Mouse (Mus musculus): ENCODE results near the gene Pcp4l1. TPM values are rescaled to one million over a fixed set of nuclear protein-coding genes. Genes with fewer than 3 reads are reported as not detected.

Pcp4l1 gene
- polyA plus RNA-seq, 1 experiment from 2014 or later = 29.9 TPM

DNA sequence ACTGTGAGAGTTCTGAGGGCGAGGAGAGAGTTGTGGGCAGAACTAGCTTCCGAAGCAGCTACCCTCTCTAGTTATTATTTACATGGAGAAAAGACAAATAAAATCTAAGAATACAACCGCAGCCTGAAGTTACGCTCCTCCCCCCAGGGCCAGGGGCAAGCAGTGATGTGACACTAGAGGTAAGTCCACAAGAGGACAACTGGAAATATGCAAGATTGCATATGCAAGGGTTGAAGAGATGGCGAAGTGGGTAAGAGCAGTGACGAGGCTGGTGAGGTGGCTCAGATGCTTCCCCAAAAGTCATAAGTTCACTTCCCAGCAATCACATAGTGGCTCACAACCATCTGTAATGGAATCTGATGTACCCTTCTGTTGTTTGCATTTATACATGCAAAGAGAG, 27.1 kb upstream of the Pcp4l1 start:
- no peak for TF ChIP-seq CTCF (IDR thresholded peaks at IDR 0.05; ENCODE audit: low read depth)
- WGBS = 71% methylated on average over 6 of the region's 6 CpGs
- 0 out of 2 replicates have a peak overlapping the region, but pooled peaks have one; percentile 32 for H3K9ac ChIP-seq (ENCODE audit: low read depth, low read length)

GRCm38 (mm10) chr1:171222238-171223155, 26.4 kb upstream of the Pcp4l1 start, which contains the start of gene Tomm40l:
TSS of gene Tomm40l (minus strand) at chr1:171222514.
- peak within 1 kb of the TSS; percentile 78 for H3K27ac ChIP-seq (ENCODE audit: low read depth, low read length)

More for the DNA sequence above, 27.1 kb upstream of the Pcp4l1 start:
- Histone ChIP-seq H3K27ac (ENCODE audit: low read depth, low read length) (peak overlapping the region; percentile 78), H3K4me2 (replicated peaks; ENCODE audit: low read depth) (peak overlapping the region; percentile 58), H3K27me3 (replicated peaks; ENCODE audit: control insufficient read depth, insufficient read depth, low read length) (no peaks in the 10 kb centered on the region), H3K36me3 (ENCODE audit: control insufficient read depth, insufficient read depth) (peaks cover 24% of the 10 kb centered on the region), H3K4me3 (ENCODE audit: low read depth, low read length) (peak overlapping the region; percentile 27), H3K4me1 (replicated peaks; ENCODE audit: control insufficient read depth, insufficient read depth, low read length) (peaks cover 10% of the 10 kb centered on the region), H3K9me3 (ENCODE audit: control insufficient read depth) (no peaks in the 10 kb centered on the region)
- no peak for ATAC-seq

DNA sequence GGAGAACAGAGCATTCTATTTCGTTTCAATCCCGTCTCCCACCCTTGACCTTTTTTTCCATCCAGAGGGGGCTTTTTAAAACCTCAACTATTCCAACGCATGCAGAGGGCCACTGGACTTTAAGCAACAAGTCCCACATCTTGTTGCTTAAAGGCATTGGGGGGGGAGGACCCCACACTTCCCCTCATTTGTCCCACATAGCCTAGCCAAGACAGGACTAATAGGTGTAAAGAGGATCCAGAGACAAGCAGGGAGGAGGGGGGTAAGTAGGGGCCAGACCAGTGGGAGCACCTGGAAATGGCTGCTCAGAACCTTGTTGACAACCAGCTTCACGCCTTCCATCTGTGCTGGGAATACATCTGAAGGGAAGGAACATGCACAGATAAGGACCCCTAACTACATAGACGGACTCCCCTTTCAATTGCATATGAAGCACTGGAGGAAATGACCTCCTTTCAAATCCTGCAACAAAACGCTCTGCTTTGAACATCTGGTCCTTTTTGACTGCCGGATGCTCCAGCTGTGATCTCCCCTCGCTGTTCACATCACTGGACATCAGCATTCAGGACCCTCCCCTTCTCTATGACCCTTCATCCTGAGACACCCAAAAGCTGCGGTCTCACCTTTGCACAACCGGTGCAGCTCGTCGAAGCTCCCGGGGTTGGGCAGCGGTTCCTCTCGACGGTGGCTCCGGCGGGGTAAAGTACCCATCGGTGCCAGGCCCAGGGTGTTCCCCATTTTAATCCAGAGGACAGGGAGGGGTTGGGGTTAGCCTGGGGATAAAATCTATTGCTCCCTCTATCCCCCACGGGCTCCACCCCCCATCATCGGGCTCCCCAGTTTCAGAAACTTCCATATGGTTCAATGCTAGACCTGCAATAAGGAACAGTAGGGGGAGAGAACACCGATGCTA, 25.5 kb upstream of the Pcp4l1 start:
- Histone ChIP-seq H3K36me3 (ENCODE audit: control insufficient read depth, insufficient read depth) (peaks cover 33% of the 10 kb centered on the region), H3K4me2 (replicated peaks; ENCODE audit: low read depth) (peak overlapping the region; percentile 85), H3K9ac (ENCODE audit: low read depth, low read length) (peak overlapping the region; percentile 19; the same call in 1 of the 2 replicates), H3K27me3 (replicated peaks; ENCODE audit: control insufficient read depth, insufficient read depth, low read length) (no peaks in the 10 kb centered on the region), H3K4me3 (ENCODE audit: low read depth, low read length) (peak overlapping the region; percentile 58), H3K4me1 (replicated peaks; ENCODE audit: control insufficient read depth, insufficient read depth, low read length) (peaks cover 10% of the 10 kb centered on the region), H3K9me3 (ENCODE audit: control insufficient read depth) (no peaks in the 10 kb centered on the region), H3K27ac (ENCODE audit: low read depth, low read length) (no peak overlapping the region)
- ATAC-seq = no peak
- 7% methylated on average over 22 of the region's 22 CpGs for WGBS
- TF ChIP-seq CTCF (IDR thresholded peaks at IDR 0.05; ENCODE audit: low read depth) = no peak

More at GRCm38 (mm10) chr1:171222238-171223155, 26.4 kb upstream of the Pcp4l1 start, which contains the start of gene Tomm40l:
- ATAC-seq = peak; percentile 98
- 1% methylated on average over 28 of the region's 28 CpGs for WGBS
- peak within 1 kb of the TSS; percentile 58 for H3K4me3 ChIP-seq (ENCODE audit: low read depth, low read length)
- H3K4me2 ChIP-seq (replicated peaks; ENCODE audit: low read depth) = peak within 1 kb of the TSS; percentile 85
- H3K9ac ChIP-seq (ENCODE audit: low read depth, low read length) = peak within 1 kb of the TSS; percentile 32; the same call in 1 of the 2 replicates
- peaks cover 27% of the 10 kb centered on the region for H3K36me3 ChIP-seq (ENCODE audit: control insufficient read depth, insufficient read depth)
- peak; percentile 84 for TF ChIP-seq CTCF (IDR thresholded peaks at IDR 0.05; ENCODE audit: low read depth)
- H3K4me1 ChIP-seq (replicated peaks; ENCODE audit: control insufficient read depth, insufficient read depth, low read length) = peaks cover 10% of the 10 kb centered on the region
- no peaks in the 10 kb centered on the region for H3K9me3 ChIP-seq (ENCODE audit: control insufficient read depth)
- H3K27me3 ChIP-seq (replicated peaks; ENCODE audit: control insufficient read depth, insufficient read depth, low read length) = no peaks in the 10 kb centered on the region

DNA sequence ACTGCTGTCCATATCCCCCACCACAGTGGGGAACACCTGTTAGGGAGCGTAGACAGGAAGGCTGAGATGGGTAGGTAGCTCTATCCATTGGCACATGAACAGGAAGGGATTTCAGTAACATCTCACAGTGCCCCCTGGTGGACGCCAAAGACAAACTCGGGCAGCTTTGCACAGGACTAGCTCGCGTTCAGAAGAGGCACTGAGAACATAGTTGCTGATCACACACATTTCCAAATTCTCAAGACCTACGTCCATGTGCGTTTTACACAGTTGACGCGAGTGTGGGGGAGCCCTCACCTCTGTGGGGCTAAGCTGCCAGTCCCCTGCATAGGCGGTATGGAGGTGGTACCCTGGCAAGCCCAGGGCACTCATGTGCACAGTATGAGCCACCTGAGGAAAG, 24.8 kb upstream of the Pcp4l1 start:
- TF ChIP-seq CTCF (IDR thresholded peaks at IDR 0.05; ENCODE audit: low read depth) = peak; percentile 93
- Histone ChIP-seq H3K27me3 (replicated peaks; ENCODE audit: control insufficient read depth, insufficient read depth, low read length) (no peaks in the 10 kb centered on the region), H3K9me3 (ENCODE audit: control insufficient read depth) (no peaks in the 10 kb centered on the region), H3K4me2 (replicated peaks; ENCODE audit: low read depth) (peak overlapping the region; percentile 85), H3K9ac (ENCODE audit: low read depth, low read length) (no peak overlapping the region), H3K27ac (ENCODE audit: low read depth, low read length) (no peak overlapping the region), H3K36me3 (ENCODE audit: control insufficient read depth, insufficient read depth) (peaks cover 33% of the 10 kb centered on the region), H3K4me3 (ENCODE audit: low read depth, low read length) (no peak overlapping the region), H3K4me1 (replicated peaks; ENCODE audit: control insufficient read depth, insufficient read depth, low read length) (peaks cover 10% of the 10 kb centered on the region)
- 8% methylated on average over 10 of the region's 10 CpGs for WGBS
- 0 out of 2 replicates have a peak, but pooled peaks have one; percentile 19 for ATAC-seq

GRCm38 (mm10) chr1:171216241-171216955, 20.3 kb upstream of the Pcp4l1 start:
- peaks cover 7% of the 10 kb centered on the region for H3K4me1 ChIP-seq (replicated peaks; ENCODE audit: control insufficient read depth, insufficient read depth, low read length)
- WGBS = 57% methylated on average over 18 of the region's 18 CpGs
- no peak for TF ChIP-seq CTCF (IDR thresholded peaks at IDR 0.05; ENCODE audit: low read depth)
- no peaks in the 10 kb centered on the region for H3K27me3 ChIP-seq (replicated peaks; ENCODE audit: control insufficient read depth, insufficient read depth, low read length)
- no peak overlapping the region for H3K4me3 ChIP-seq (ENCODE audit: low read depth, low read length)
- peak overlapping the region; percentile 13; the same call in 1 of the 2 replicates for H3K4me2 ChIP-seq (replicated peaks; ENCODE audit: low read depth)
- H3K9ac ChIP-seq (ENCODE audit: low read depth, low read length) = no peak overlapping the region
- H3K27ac ChIP-seq (ENCODE audit: low read depth, low read length) = 0 out of 2 replicates have a peak overlapping the region, but pooled peaks have one; percentile 60
- H3K36me3 ChIP-seq (ENCODE audit: control insufficient read depth, insufficient read depth) = peaks cover 33% of the 10 kb centered on the region
- peak; percentile 35 for ATAC-seq
- no peaks in the 10 kb centered on the region for H3K9me3 ChIP-seq (ENCODE audit: control insufficient read depth)
